Mouse (Mus musculus): ENCODE measurements around the gene Sumo2. TPM values are rescaled to one million over a fixed set of nuclear protein-coding genes. Genes with fewer than 3 reads are reported as not detected.
A peak's percentile ranks its signal among the peaks of the same experiment; 100 is the strongest.
"Not testable (repeated sequence)": the region's sequence is repeated elsewhere in the genome, so short reads cannot be mapped to it uniquely, and the experiment has no call there.

The Sumo2 gene
- polyA plus RNA-seq, 1 experiment from 2014 or later: 712 TPM

GRCm38 (mm10) chr11:115502636-115503035 lies 33.4 kb downstream of the Sumo2 start:
- ATAC-seq (replicated peaks; ENCODE audit: insufficient number of reproducible peaks, low FRiP score, low TSS enrichment): no peak
- Histone ChIP-seq H3K9ac (ENCODE audit: low read depth, low read length) (no peak overlapping the region), H3K4me3 (ENCODE audit: low read depth, low read length) (no peak overlapping the region), H3K4me2 (no peak overlapping the region), H3K4me1 (ENCODE audit: control insufficient read depth, insufficient read depth, low read length) (peaks cover 20% of the 10 kb centered on the region), H3K36me3 (ENCODE audit: control insufficient read depth, insufficient read depth, low read length) (peaks cover 26% of the 10 kb centered on the region), H3K27me3 (ENCODE audit: control insufficient read depth, insufficient read depth, low read length) (no peaks in the 10 kb centered on the region), H3K27ac (ENCODE audit: low read depth, low read length) (no peak overlapping the region), H3K9me3 (replicated peaks; ENCODE audit: control insufficient read depth, low read length) (no peaks in the 10 kb centered on the region)
- 91% methylated on average over 6 of the region's 6 CpGs for WGBS (ENCODE audit: insufficient replicate concordance)

- 88% methylated on average over 9 of the region's 9 CpGs for WGBS (ENCODE audit: insufficient replicate concordance)
- ATAC-seq (replicated peaks; ENCODE audit: insufficient number of reproducible peaks, low FRiP score, low TSS enrichment): not testable (repeated sequence)
- peaks cover 25% of the 10 kb centered on the region for H3K36me3 ChIP-seq (ENCODE audit: control insufficient read depth, insufficient read depth, low read length)
These were observed 39.5 kb downstream of the Sumo2 start for GRCm38 (mm10) chr11:115496559-115496958.

GRCm38 (mm10) chr11:115492387-115492786 lies 43.7 kb downstream of the Sumo2 start:
- Histone ChIP-seq H3K4me2 (peak overlapping the region; percentile 81), H3K27me3 (ENCODE audit: control insufficient read depth, insufficient read depth, low read length) (no peaks in the 10 kb centered on the region), H3K9ac (ENCODE audit: low read depth, low read length) (no peak overlapping the region), H3K9me3 (replicated peaks; ENCODE audit: control insufficient read depth, low read length) (no peaks in the 10 kb centered on the region), H3K36me3 (ENCODE audit: control insufficient read depth, insufficient read depth, low read length) (peaks cover 6% of the 10 kb centered on the region; the same call in 1 of the 2 replicates), H3K4me3 (ENCODE audit: low read depth, low read length) (peak overlapping the region; percentile 64), H3K4me1 (ENCODE audit: control insufficient read depth, insufficient read depth, low read length) (no peaks in the 10 kb centered on the region), H3K27ac (ENCODE audit: low read depth, low read length) (no peak overlapping the region)
- no peak for ATAC-seq (replicated peaks; ENCODE audit: insufficient number of reproducible peaks, low FRiP score, low TSS enrichment)
- WGBS (ENCODE audit: insufficient replicate concordance): 32% methylated on average over 6 of the region's 6 CpGs

More at GRCm38 (mm10) chr11:115496559-115496958, 39.5 kb downstream of the Sumo2 start:
- H3K27ac ChIP-seq (ENCODE audit: low read depth, low read length); H3K9ac ChIP-seq (ENCODE audit: low read depth, low read length); H3K27me3 ChIP-seq (ENCODE audit: control insufficient read depth, insufficient read depth, low read length); H3K4me2 ChIP-seq; H3K4me3 ChIP-seq (ENCODE audit: low read depth, low read length); H3K9me3 ChIP-seq (replicated peaks; ENCODE audit: control insufficient read depth, low read length); H3K4me1 ChIP-seq (ENCODE audit: control insufficient read depth, insufficient read depth, low read length): not testable (repeated sequence)

GRCm38 (mm10) chr11:115491356-115492083 lies 44.6 kb downstream of the Sumo2 start, which contains the start of gene Nt5c:
Gene Nt5c (minus strand): TSS chr11:115491862.
- H3K36me3 ChIP-seq (ENCODE audit: control insufficient read depth, insufficient read depth, low read length): 0 out of 2 replicates have a peak, but pooled peaks cover 3% of the 10 kb centered on the region
- peak within 1 kb of the TSS; percentile 62 for H3K27ac ChIP-seq (ENCODE audit: low read depth, low read length)
- peak within 1 kb of the TSS; percentile 64 for H3K4me3 ChIP-seq (ENCODE audit: low read depth, low read length)
- no peaks in the 10 kb centered on the region for H3K9me3 ChIP-seq (replicated peaks; ENCODE audit: control insufficient read depth, low read length)
- H3K4me1 ChIP-seq (ENCODE audit: control insufficient read depth, insufficient read depth, low read length): no peaks in the 10 kb centered on the region
- H3K4me2 ChIP-seq: peak within 1 kb of the TSS; percentile 81
- peak; percentile 83 for ATAC-seq (replicated peaks; ENCODE audit: insufficient number of reproducible peaks, low FRiP score, low TSS enrichment)
- peak within 1 kb of the TSS; percentile 77 for H3K9ac ChIP-seq (ENCODE audit: low read depth, low read length)
- under 1% methylated on average over 43 of the region's 43 CpGs for WGBS (ENCODE audit: insufficient replicate concordance)
- H3K27me3 ChIP-seq (ENCODE audit: control insufficient read depth, insufficient read depth, low read length): no peaks in the 10 kb centered on the region

- Histone ChIP-seq H3K9me3 (replicated peaks; ENCODE audit: control insufficient read depth, low read length) (no peaks in the 10 kb centered on the region), H3K4me3 (ENCODE audit: low read depth, low read length) (peak overlapping the region; percentile 64), H3K4me2 (peak overlapping the region; percentile 81), H3K36me3 (ENCODE audit: control insufficient read depth, insufficient read depth, low read length) (0 out of 2 replicates have a peak, but pooled peaks cover 3% of the 10 kb centered on the region), H3K27me3 (ENCODE audit: control insufficient read depth, insufficient read depth, low read length) (no peaks in the 10 kb centered on the region), H3K27ac (ENCODE audit: low read depth, low read length) (no peak overlapping the region), H3K4me1 (ENCODE audit: control insufficient read depth, insufficient read depth, low read length) (no peaks in the 10 kb centered on the region), H3K9ac (ENCODE audit: low read depth, low read length) (peak overlapping the region; percentile 77)
- 0 out of 2 replicates have a peak, but pooled peaks have one; percentile 43 for ATAC-seq (replicated peaks; ENCODE audit: insufficient number of reproducible peaks, low FRiP score, low TSS enrichment)
- 25% methylated on average over 25 of the region's 25 CpGs for whole genome bisulfite sequencing (ENCODE audit: insufficient replicate concordance)
These were observed 45.4 kb downstream of the Sumo2 start for GRCm38 (mm10) chr11:115490441-115491355.

- 69% methylated on average over 19 of the region's 19 CpGs for WGBS (ENCODE audit: insufficient replicate concordance)
- no peak for ATAC-seq (replicated peaks; ENCODE audit: insufficient number of reproducible peaks, low FRiP score, low TSS enrichment)
- Histone ChIP-seq H3K27me3 (ENCODE audit: control insufficient read depth, insufficient read depth, low read length) (no peaks in the 10 kb centered on the region), H3K4me3 (ENCODE audit: low read depth, low read length) (no peak overlapping the region), H3K36me3 (ENCODE audit: control insufficient read depth, insufficient read depth, low read length) (0 out of 2 replicates have a peak, but pooled peaks cover 3% of the 10 kb centered on the region), H3K27ac (ENCODE audit: low read depth, low read length) (no peak overlapping the region), H3K9me3 (replicated peaks; ENCODE audit: control insufficient read depth, low read length) (no peaks in the 10 kb centered on the region), H3K9ac (ENCODE audit: low read depth, low read length) (no peak overlapping the region), H3K4me1 (ENCODE audit: control insufficient read depth, insufficient read depth, low read length) (peaks cover 6% of the 10 kb centered on the region), H3K4me2 (no peak overlapping the region)
These were observed 47.4 kb downstream of the Sumo2 start for GRCm38 (mm10) chr11:115488551-115489104.

GRCm38 (mm10) chr11:115485155-115485554 lies 50.9 kb downstream of the Sumo2 start:
- Histone ChIP-seq H3K27ac (ENCODE audit: low read depth, low read length) (no peak overlapping the region), H3K9ac (ENCODE audit: low read depth, low read length) (no peak overlapping the region), H3K27me3 (ENCODE audit: control insufficient read depth, insufficient read depth, low read length) (no peaks in the 10 kb centered on the region), H3K4me2 (no peak overlapping the region), H3K36me3 (ENCODE audit: control insufficient read depth, insufficient read depth, low read length) (0 out of 2 replicates have a peak, but pooled peaks cover 3% of the 10 kb centered on the region), H3K4me3 (ENCODE audit: low read depth, low read length) (no peak overlapping the region), H3K4me1 (ENCODE audit: control insufficient read depth, insufficient read depth, low read length) (peaks cover 6% of the 10 kb centered on the region), H3K9me3 (replicated peaks; ENCODE audit: control insufficient read depth, low read length) (no peaks in the 10 kb centered on the region)
- ATAC-seq (replicated peaks; ENCODE audit: insufficient number of reproducible peaks, low FRiP score, low TSS enrichment): no peak
- WGBS (ENCODE audit: insufficient replicate concordance): 74% methylated on average over 12 of the region's 12 CpGs

GRCm38 (mm10) chr11:115483726-115484125 lies 52.4 kb downstream of the Sumo2 start:
- Histone ChIP-seq H3K9ac (ENCODE audit: low read depth, low read length) (no peak overlapping the region), H3K4me3 (ENCODE audit: low read depth, low read length) (no peak overlapping the region), H3K4me1 (ENCODE audit: control insufficient read depth, insufficient read depth, low read length) (peaks cover 6% of the 10 kb centered on the region), H3K36me3 (ENCODE audit: control insufficient read depth, insufficient read depth, low read length) (0 out of 2 replicates have a peak, but pooled peaks cover 1% of the 10 kb centered on the region), H3K9me3 (replicated peaks; ENCODE audit: control insufficient read depth, low read length) (no peaks in the 10 kb centered on the region), H3K4me2 (no peak overlapping the region), H3K27ac (ENCODE audit: low read depth, low read length) (no peak overlapping the region), H3K27me3 (ENCODE audit: control insufficient read depth, insufficient read depth, low read length) (no peaks in the 10 kb centered on the region)
- no peak for ATAC-seq (replicated peaks; ENCODE audit: insufficient number of reproducible peaks, low FRiP score, low TSS enrichment)
- 18% methylated on average over 6 of the region's 6 CpGs for WGBS (ENCODE audit: insufficient replicate concordance)

Data from heart, embryonic 11.5 days (tissue).